Mouse (Mus musculus): Measurements from ENCODE around the gene Rexo2.
"Not testable (repeated sequence)": the region's sequence is repeated elsewhere in the genome, so short reads cannot be mapped to it uniquely, and the experiment has no call there.

DNA sequence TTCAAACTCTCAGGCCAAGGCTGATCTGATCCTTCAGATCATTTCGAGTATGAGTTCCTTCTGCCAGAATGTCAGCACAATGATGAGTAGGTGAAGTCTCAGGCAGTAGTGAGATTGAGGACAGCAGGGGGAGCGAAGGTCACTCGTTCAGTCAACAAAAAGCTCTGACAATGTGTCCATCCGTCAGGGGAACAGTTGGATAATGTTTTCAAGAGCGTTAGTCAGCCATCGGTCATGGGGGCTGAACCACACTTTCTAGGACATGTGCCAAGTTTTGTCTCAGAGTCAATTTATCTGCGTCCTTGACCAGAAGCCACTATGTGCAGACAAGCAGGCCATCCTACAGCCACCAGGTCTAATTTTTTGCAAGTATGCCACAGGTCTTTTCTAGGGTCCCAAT lies 40.0 kb upstream of the Rexo2 start:
- TF ChIP-seq POLR2A (IDR thresholded peaks at IDR 0.05; ENCODE audit: insufficient read depth, low read length); CTCF (IDR thresholded peaks at IDR 0.05; ENCODE audit: low read depth, low read length): not testable (repeated sequence)

All from ES-Bruce4 (cell line).